Comparison of ENCODE assay signal across 17 mouse cellular contexts in genomic region chr16:95275713-95276502, GRCm38 (mm10). TPM values are rescaled to one million over a fixed set of nuclear protein-coding genes. Genes with fewer than 3 reads are reported as not detected.
DNase-seq lines count a peak whose midpoint lies in the region; ATAC-seq and TF ChIP-seq lines count a peak whose summit lies in the region.
"Had no signal": no experiment of that assay in that cellular context is flagged by ENCODE, and none has a peak within 500 bp of the region (broad histone marks: within the 10 kb centered on the region; RNA-seq: fewer than 3 reads in every experiment).

No protein-coding gene starts in this region.

- no peak for ATAC-seq in kidney, embryonic 14.5 days (ENCODE audit: low FRiP score, low TSS enrichment)
- no peak for ATAC-seq in midbrain, embryonic 14.5 days (ENCODE audit: low FRiP score, low TSS enrichment)
- ATAC-seq: forebrain, postnatal 0 days; hindbrain, embryonic 16.5 days had no signal

- 54% methylated on average over 10 of the region's 10 CpGs for WGBS in kidney, adult 2 months
- 85% methylated on average over 10 of the region's 10 CpGs for WGBS in kidney, embryonic 14.5 days
- 87% methylated on average over 10 of the region's 10 CpGs for WGBS in midbrain, embryonic 14.5 days

- H3K9me3 ChIP-seq in kidney, embryonic 14.5 days (ENCODE audit: control insufficient read depth, low read length) = no peaks in the 10 kb centered on the region
- no peaks in the 10 kb centered on the region for H3K9me3 ChIP-seq in midbrain, embryonic 14.5 days (ENCODE audit: control insufficient read depth, low read length)
- H3K9me3 ChIP-seq: liver, embryonic 13.5 days; neural tube, embryonic 12.5 days had no signal

- no peak overlapping the region for H3K4me3 ChIP-seq in kidney, adult 2 months (ENCODE audit: insufficient read depth, low read depth, low read length)
- no peak overlapping the region for H3K4me3 ChIP-seq in kidney, embryonic 14.5 days (ENCODE audit: low read length)
- H3K4me3 ChIP-seq in midbrain, embryonic 14.5 days (replicated peaks; ENCODE audit: low read depth, low read length) = no peak overlapping the region
- H3K4me3 ChIP-seq: gastrocnemius, adult 2 months; liver, embryonic 13.5 days; neural tube, embryonic 12.5 days had no signal

- peak; percentile 89 for DNase-seq in kidney, adult 2 months
- peak; percentile 16 for DNase-seq in NIH3T3 (ENCODE audit: low read depth)
- peak; percentile 74 for DNase-seq in kidney, postnatal 10 days
- DNase-seq in lung, postnatal 36 days = peak; percentile 73
- DNase-seq in adrenal gland, postnatal 10 days = no peak
- no peak for DNase-seq in thymus, postnatal 36 days
- DNase-seq in midbrain, embryonic 14.5 days = no peak
- DNase-seq: cerebellum, postnatal 10 days; forebrain, postnatal 0 days; gastrocnemius, adult 2 months; heart, postnatal 14 days; liver, embryonic 13.5 days had no signal

- peak overlapping the region; percentile 65 for H3K27ac ChIP-seq in kidney, adult 2 months (ENCODE audit: insufficient read depth, low read depth, low read length)
- no peak overlapping the region for H3K27ac ChIP-seq in kidney, embryonic 14.5 days (ENCODE audit: low read depth, low read length)
- H3K27ac ChIP-seq in midbrain, embryonic 14.5 days (replicated peaks; ENCODE audit: low read depth, low read length) = no peak overlapping the region
- H3K27ac ChIP-seq: gastrocnemius, adult 2 months; liver, embryonic 13.5 days; neural tube, embryonic 12.5 days had no signal

- H3K27me3 ChIP-seq in kidney, adult 2 months (replicated peaks; ENCODE audit: control insufficient read depth, insufficient read depth, low read length) = no peaks in the 10 kb centered on the region
- no peaks in the 10 kb centered on the region for H3K27me3 ChIP-seq in kidney, embryonic 14.5 days (ENCODE audit: control insufficient read depth, insufficient read depth, low read length)
- H3K27me3 ChIP-seq in midbrain, embryonic 14.5 days (ENCODE audit: control insufficient read depth, insufficient read depth, low read length) = no peaks in the 10 kb centered on the region
- H3K27me3 ChIP-seq: liver, embryonic 13.5 days; neural tube, embryonic 12.5 days had no signal

- TF ChIP-seq CTCF in kidney, adult 2 months (conservative IDR thresholded peaks at IDR 0.05; ENCODE audit: insufficient read depth, insufficient read length, low read depth, low read length) = no peak

- H3K4me2 ChIP-seq in kidney, embryonic 14.5 days (replicated peaks; ENCODE audit: low read depth, low read length) = no peak overlapping the region
- no peak overlapping the region for H3K4me2 ChIP-seq in midbrain, embryonic 14.5 days (ENCODE audit: low read length)
- H3K4me2 ChIP-seq: liver, embryonic 13.5 days; neural tube, embryonic 12.5 days had no signal

- H3K9ac ChIP-seq in kidney, embryonic 14.5 days (ENCODE audit: low read depth, low read length) = no peak overlapping the region
- no peak overlapping the region for H3K9ac ChIP-seq in midbrain, embryonic 14.5 days (replicated peaks; ENCODE audit: low read length)
- H3K9ac ChIP-seq: forebrain, postnatal 0 days; liver, embryonic 13.5 days; neural tube, embryonic 12.5 days had no signal

- H3K36me3 ChIP-seq in kidney, adult 2 months (ENCODE audit: control insufficient read depth, insufficient read depth, low read length) = no peaks in the 10 kb centered on the region; the same call in 1 of the 2 replicates
- no peaks in the 10 kb centered on the region for H3K36me3 ChIP-seq in kidney, embryonic 14.5 days (ENCODE audit: control insufficient read depth, insufficient read depth, low read length)
- no peaks in the 10 kb centered on the region for H3K36me3 ChIP-seq in midbrain, embryonic 14.5 days (ENCODE audit: control insufficient read depth, insufficient read depth, low read length)
- H3K36me3 ChIP-seq: liver, embryonic 13.5 days; neural tube, embryonic 12.5 days had no signal

- H3K4me1 ChIP-seq in kidney, adult 2 months (ENCODE audit: control insufficient read depth, insufficient read depth, low read length) = peaks cover 41% of the 10 kb centered on the region
- no peaks in the 10 kb centered on the region for H3K4me1 ChIP-seq in kidney, embryonic 14.5 days (ENCODE audit: control insufficient read depth, insufficient read depth, low read length)
- no peaks in the 10 kb centered on the region for H3K4me1 ChIP-seq in midbrain, embryonic 14.5 days (ENCODE audit: control insufficient read depth, insufficient read depth, low read length)
- H3K4me1 ChIP-seq: liver, embryonic 13.5 days; neural tube, embryonic 12.5 days had no signal

- no peak for TF ChIP-seq POLR2A in kidney, adult 2 months (IDR thresholded peaks at IDR 0.05; ENCODE audit: low read depth, low read length)

RNA-seq across cellular contexts. Expression of gene Kcnj15, which starts 18.6 kb away (rescaled TPM):
- polyA plus RNA-seq in kidney, adult 2 months (2012; rRNA removed) = 311 and 327 TPM in 2 replicates
- polyA plus RNA-seq in kidney, embryonic 14.5 days (2014; fragmentation: Nextera tagmentation; extraction: Ambion mirVana) = 0.41 and 1.3 TPM in 2 replicates
- 1 to 10 TPM; 1.1 to 1.9 TPM for total RNA-seq in adrenal gland, postnatal 10 days (2021)
- polyA plus RNA-seq in midbrain, embryonic 14.5 days (2014; fragmentation: Nextera tagmentation; extraction: Ambion mirVana) = 0.09 TPM in 1 of 2 replicates, not detected in the other
- total RNA-seq: MEL; midbrain, postnatal 0 days had no signal

Comparison
In these comparisons a context has a peak if more than half of its experiments do, and no peak if none do; other contexts are left out.
1. RNA of gene Kcnj15, which starts 18.6 kb away (polyA plus RNA-seq): 311 to 327 TPM in kidney, adult 2 months; 0.41 to 1.3 TPM in kidney, embryonic 14.5 days and 0.09 TPM in midbrain, embryonic 14.5 days; every median in the first group is over 100 times any median in the second.
2. DNase-seq: peak in kidney, adult 2 months (single experiment), NIH3T3 (single experiment), kidney, postnatal 10 days (single experiment) and lung, postnatal 36 days (single experiment); none in adrenal gland, postnatal 10 days (single experiment), thymus, postnatal 36 days (0 of 2) and midbrain, embryonic 14.5 days (single experiment).